Mouse (Mus musculus) MEL (cell line): Measurements from ENCODE around the gene Iqcf1. TPM values are rescaled to one million over a fixed set of nuclear protein-coding genes. Genes with fewer than 3 reads are reported as not detected.

ENCODE experiments used
- DNase-seq: peaks from one replicate; pipeline ENCODE4 v3.0.0; 2011; ENCODE audit warnings: low read depth, low spot score
- H3K27ac ChIP-seq: 2 replicates; pipeline ENCODE4 v1.5.1; 2012; ENCODE audit warnings: low read depth, mild to moderate bottlenecking, control low read depth, low read length, moderate library complexity; ENCODE audit not compliant: control insufficient read depth
- H3K27me3 ChIP-seq, 2 experiments: fragments of 150-350 bp in 1 of 2; sonication (generic) in 1 of 2; 2 replicates each; pipeline ENCODE4 v1.6.1; 2012; ENCODE audit warnings: low read length in 2 of 2, mild to moderate bottlenecking in 2 of 2, improper control_type of control experiment in 1 of 2, moderate library complexity in 1 of 2; ENCODE audit not compliant: insufficient read depth in 2 of 2, control insufficient read depth in 1 of 2
- H3K36me3 ChIP-seq, 2 experiments: 2 replicates each; pipeline ENCODE4 v1.6.1; 2012 to 2014; ENCODE audit warnings: low read length in 2 of 2, improper control_type of control experiment in 1 of 2, inconsistent platforms in 1 of 2, mild to moderate bottlenecking in 1 of 2; ENCODE audit not compliant: insufficient read depth in 2 of 2, control insufficient read depth in 1 of 2
- H3K4me1 ChIP-seq, 2 experiments: fragments of 150-350 bp in 1 of 2; sonication (generic) in 1 of 2; 2 replicates each; pipeline ENCODE4 v1.6.1; 2012; ENCODE audit warnings: low read length in 2 of 2, improper control_type of control experiment in 1 of 2, mild to moderate bottlenecking in 1 of 2; ENCODE audit not compliant: insufficient read depth in 2 of 2, control insufficient read depth in 1 of 2
- H3K4me3 ChIP-seq, 2 experiments: fragments of 150-350 bp in 1 of 2; sonication (generic) in 1 of 2; 2 replicates each; pipeline ENCODE4 v1.5.1; 2012; ENCODE audit warnings: low read depth in 2 of 2, low read length in 2 of 2, mild to moderate bottlenecking in 2 of 2, moderate library complexity in 2 of 2, control low read depth in 1 of 2, improper control_type of control experiment in 1 of 2; ENCODE audit not compliant: control insufficient read depth in 1 of 2, insufficient read depth in 1 of 2
- H3K79me2 ChIP-seq: 2 replicates; pipeline ENCODE4 v1.6.1; 2012; ENCODE audit warnings: mild to moderate bottlenecking, low read length, moderate library complexity; ENCODE audit not compliant: control insufficient read depth, poor library complexity, insufficient read depth
- H3K9ac ChIP-seq: 2 replicates; pipeline ENCODE4 v1.6.1; 2012; ENCODE audit warnings: low read depth, mild to moderate bottlenecking, control low read depth, low read length, moderate library complexity; ENCODE audit not compliant: control insufficient read depth, poor library complexity, severe bottlenecking
- H3K9me3 ChIP-seq: fragments of 150-350 bp; sonication (generic); replicated peaks from 2 replicates; pipeline ENCODE4 v1.6.1; 2012; ENCODE audit warnings: mild to moderate bottlenecking, low read length, improper control_type of control experiment, moderate library complexity; ENCODE audit not compliant: insufficient read depth
- CTCF ChIP-seq, 3 experiments: IDR thresholded peaks in 2 of 3; conservative IDR thresholded peaks in 1 of 3; 2 replicates each; pipeline ENCODE4 v1.5.1; 2011 to 2012; ENCODE audit warnings: low read length in 3 of 3, low read depth in 2 of 3, mild to moderate bottlenecking in 2 of 3, improper control_type of control experiment in 1 of 3, inconsistent platforms in 1 of 3, mixed read lengths in 1 of 3, moderate library complexity in 1 of 3; ENCODE audit not compliant: control insufficient read depth in 1 of 3, insufficient read depth in 1 of 3, poor library complexity in 1 of 3, severe bottlenecking in 1 of 3
- EP300 ChIP-seq, 2 experiments: IDR thresholded peaks; 2 replicates each; pipeline ENCODE4 v1.6.1; 2011; ENCODE audit warnings: improper control_type of control experiment in 2 of 2, low read length in 2 of 2, low read depth in 1 of 2, mild to moderate bottlenecking in 1 of 2
- KAT2A ChIP-seq: conservative IDR thresholded peaks from 2 replicates; pipeline ENCODE4 v1.6.1; 2012; ENCODE audit warnings: low read depth, low read length, improper control_type of control experiment, inconsistent platforms
- MAX ChIP-seq: IDR thresholded peaks from 2 replicates; pipeline ENCODE4 v1.6.1; 2011; ENCODE audit warnings: low read length, improper control_type of control experiment
- MAZ ChIP-seq: IDR thresholded peaks from 2 replicates; pipeline ENCODE4 v1.6.1; 2012; ENCODE audit warnings: low read depth, mild to moderate bottlenecking, inconsistent platforms, low read length, improper control_type of control experiment
- MYB ChIP-seq: IDR thresholded peaks from 2 replicates; pipeline ENCODE4 v1.6.1; 2011; ENCODE audit warnings: mild to moderate bottlenecking, low read depth, low read length, improper control_type of control experiment
- NELFE ChIP-seq: IDR thresholded peaks from 2 replicates; pipeline ENCODE4 v1.6.1; 2011; ENCODE audit warnings: low read depth, low read length, improper control_type of control experiment
- NRF1 ChIP-seq: IDR thresholded peaks from 2 replicates; pipeline ENCODE4 v1.6.1; 2014; ENCODE audit warnings: low read depth, mild to moderate bottlenecking, inconsistent platforms, low read length, improper control_type of control experiment, moderate library complexity; ENCODE audit not compliant: poor library complexity, insufficient read depth, severe bottlenecking
- POLR2AphosphoS2 ChIP-seq: IDR thresholded peaks from 2 replicates; pipeline ENCODE4 v1.6.1; 2011; ENCODE audit warnings: low read length, improper control_type of control experiment
- RAD21 ChIP-seq: IDR thresholded peaks from 2 replicates; pipeline ENCODE4 v1.6.1; 2011; ENCODE audit warnings: mild to moderate bottlenecking, low read depth, low read length, improper control_type of control experiment
- UBTF ChIP-seq: IDR thresholded peaks from 2 replicates; pipeline ENCODE4 v1.6.1; 2012; ENCODE audit warnings: low read depth, mild to moderate bottlenecking, inconsistent platforms, low read length, improper control_type of control experiment, moderate library complexity, borderline replicate concordance; ENCODE audit not compliant: insufficient read depth
- ZC3H11A ChIP-seq: IDR thresholded peaks from 2 replicates; pipeline ENCODE4 v1.6.1; 2012; ENCODE audit warnings: low read depth, mild to moderate bottlenecking, inconsistent platforms, low read length, improper control_type of control experiment
- ZNF384 ChIP-seq: IDR thresholded peaks from 2 replicates; pipeline ENCODE4 v1.6.1; 2012; ENCODE audit warnings: low read depth, mild to moderate bottlenecking, inconsistent platforms, low read length, improper control_type of control experiment
- polyA plus RNA-seq, 2 experiments: library from polyadenylated mRNA; stranded (reverse) in 1 of 2; unstranded in 1 of 2; fragments of >175 nt in 1 of 2; fragments of >200 nt in 1 of 2; gene quantifications; 2 replicates each; pipeline versions ENCODE4 v1.2.1 to v1.2.4; 2012; ENCODE audit warnings: low replicate concordance in 2 of 2, low read depth in 1 of 2; ENCODE audit not compliant: insufficient read length in 2 of 2, insufficient read depth in 1 of 2, missing spikeins in 1 of 2
- total RNA-seq: library from RNA; depleted of rRNA; stranded (reverse); fragments of 300-350 nt; gene quantifications from 2 replicates; pipeline ENCODE4 v1.2.3, GENCODE M21; 2012

Iqcf1 gene
- total and polyA plus RNA-seq, 3 experiments = 0.52 TPM; not detected in 2

- no peaks in the 10 kb centered on the region; the same call in 1 of the 2 replicates for H3K79me2 ChIP-seq
- H3K36me3 ChIP-seq = peaks cover 0 to under 1% of the 10 kb centered on the region in 2 experiments; a peak in 2 of 4 replicates
- H3K27me3 ChIP-seq = no peaks in the 10 kb centered on the region
- H3K4me1 ChIP-seq = peaks cover 0 to 2% of the 10 kb centered on the region in 2 experiments; a peak in 2 of 4 replicates
- H3K27ac ChIP-seq = no peak overlapping the region
- H3K9me3 ChIP-seq = no peaks in the 10 kb centered on the region
- DNase-seq = no peak
- H3K9ac ChIP-seq = no peak overlapping the region
- TF ChIP-seq NRF1 = no peak
- no peak for TF ChIP-seq EP300 (IDR thresholded peaks at IDR 0.05; ENCODE audit: low read depth in 1 of 2, low read length in 2 of 2)
- TF ChIP-seq KAT2A = no peak
- TF ChIP-seq MYB = no peak
- no peak for TF ChIP-seq CTCF (IDR thresholded peaks at IDR 0.05 in 2 of 3, conservative IDR thresholded peaks at IDR 0.05 in 1 of 3; ENCODE audit: control insufficient read depth in 1 of 3, insufficient read depth in 1 of 3, low read depth in 2 of 3, low read length in 3 of 3, poor library complexity in 1 of 3, severe bottlenecking in 1 of 3)
- TF ChIP-seq RAD21 = no peak
- no peak overlapping the region for H3K4me3 ChIP-seq
These were observed 41.8 kb upstream of the Iqcf1 start for GRCm38 (mm10) chr9:106457920-106458319.

GRCm38 (mm10) chr9:106459946-106460345, 39.8 kb upstream of the Iqcf1 start:
- no peak for DNase-seq
- Histone ChIP-seq H3K36me3 (no peaks in the 10 kb centered on the region), H3K27ac (no peak overlapping the region), H3K4me1 (no peaks in the 10 kb centered on the region)
- TF ChIP-seq ZNF384 (no peak), ZC3H11A (no peak), NELFE (no peak)
- TF ChIP-seq, all 39 proteins: peak for 0
- no peak overlapping the region for H3K4me3 ChIP-seq
- H3K9me3 ChIP-seq = no peaks in the 10 kb centered on the region
- H3K27me3 ChIP-seq = no peaks in the 10 kb centered on the region
- H3K9ac ChIP-seq = no peak overlapping the region
- H3K79me2 ChIP-seq = no peaks in the 10 kb centered on the region

GRCm38 (mm10) chr9:106460401-106461025, 39.3 kb upstream of the Iqcf1 start:
- H3K27ac ChIP-seq = no peak overlapping the region
- H3K4me3 ChIP-seq = no peak overlapping the region
- no peaks in the 10 kb centered on the region for H3K27me3 ChIP-seq
- no peaks in the 10 kb centered on the region for H3K36me3 ChIP-seq
- no peak for DNase-seq
- no peaks in the 10 kb centered on the region for H3K4me1 ChIP-seq
- TF ChIP-seq UBTF = no peak
- TF ChIP-seq RAD21 = no peak
- TF ChIP-seq MAX = no peak
- TF ChIP-seq NELFE = no peak
- no peak for TF ChIP-seq POLR2AphosphoS2
- no peak for TF ChIP-seq MAZ
- H3K9ac ChIP-seq = no peak overlapping the region
- no peaks in the 10 kb centered on the region for H3K79me2 ChIP-seq
- no peaks in the 10 kb centered on the region for H3K9me3 ChIP-seq
